Mouse (Mus musculus) macrophage (primary cell): Measurements from ENCODE around the gene Jmjd8. TPM values are rescaled to one million over a fixed set of nuclear protein-coding genes. Genes with fewer than 3 reads are reported as not detected.
"Not testable (repeated sequence)": the region's sequence is repeated elsewhere in the genome, so short reads cannot be mapped to it uniquely, and the experiment has no call there.

Source experiments
- H3K27ac ChIP-seq: fragments of 350-480 bp; formaldehyde crosslinking; 2 replicates; pipeline ENCODE4 v1.9.0; 2021
- H3K36me3 ChIP-seq: fragments of 350-480 bp; formaldehyde crosslinking; 2 replicates; pipeline ENCODE4 v1.9.0; 2021; ENCODE audit errors: inconsistent target
- H3K4me3 ChIP-seq: fragments of 350-480 bp; formaldehyde crosslinking; 2 replicates; pipeline ENCODE4 v1.9.0; 2021; ENCODE audit errors: inconsistent target
- H3K79me2 ChIP-seq: fragments of 350-480 bp; formaldehyde crosslinking; 2 replicates; pipeline ENCODE4 v1.9.0; 2021; ENCODE audit errors: inconsistent target
- WGBS: methylation state at CpG from one replicate; pipeline ENCODE4 v1.1.7; 2026; ENCODE audit warnings: inconsistent platforms; ENCODE audit not compliant: missing documents; 5-methylcytosine and 5-hydroxymethylcytosine counted together
- polyA plus RNA-seq: library from polyadenylated mRNA; stranded (reverse); fragments of 250-400 nt; gene quantifications from 3 replicates; pipeline ENCODE4 v1.2.4, GENCODE M21; 2018; ENCODE audit warnings: inconsistent platforms

Gene Jmjd8
- polyA plus RNA-seq, 1 experiment from 2014 or later, result 28.3 TPM

DNA sequence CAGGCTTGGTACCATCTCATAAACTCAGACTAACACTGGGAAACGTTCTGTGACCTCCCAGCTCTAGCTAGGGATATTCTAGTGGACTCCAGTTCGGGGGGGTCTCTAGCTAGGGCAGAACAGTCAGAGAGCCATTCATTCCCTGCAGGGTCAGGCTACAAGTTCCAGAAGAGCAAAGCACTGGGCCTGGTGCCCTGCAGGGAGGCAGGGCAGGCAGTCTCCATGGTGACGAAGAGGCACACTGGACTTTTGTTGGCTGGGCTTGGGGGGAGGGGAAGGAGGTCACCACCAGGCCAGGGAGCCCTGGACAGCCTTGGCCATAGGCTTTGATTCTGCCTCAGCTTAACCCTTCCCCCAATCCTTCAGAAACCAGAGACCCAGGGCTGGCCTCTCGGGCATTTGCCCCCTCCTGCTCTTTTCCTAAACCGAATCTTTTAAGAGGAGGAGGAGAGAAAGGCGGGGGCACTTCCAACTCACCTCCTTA, 33.0 kb upstream of the Jmjd8 start, which contains the start of gene AC134908.4:
TSS of gene AC134908.4 (minus strand) at position 51 of the 484 bp plus-strand sequence.
- H3K4me3 ChIP-seq, result peak within 1 kb of the TSS; percentile 53
- H3K79me2 ChIP-seq, result peaks cover 13% of the 10 kb centered on the region; the same call in 1 of the 2 replicates
- H3K27ac ChIP-seq, result no peak within 1 kb of the TSS
- no peaks in the 10 kb centered on the region for H3K36me3 ChIP-seq
- 77% methylated on average over 6 of the region's 6 CpGs for WGBS

DNA sequence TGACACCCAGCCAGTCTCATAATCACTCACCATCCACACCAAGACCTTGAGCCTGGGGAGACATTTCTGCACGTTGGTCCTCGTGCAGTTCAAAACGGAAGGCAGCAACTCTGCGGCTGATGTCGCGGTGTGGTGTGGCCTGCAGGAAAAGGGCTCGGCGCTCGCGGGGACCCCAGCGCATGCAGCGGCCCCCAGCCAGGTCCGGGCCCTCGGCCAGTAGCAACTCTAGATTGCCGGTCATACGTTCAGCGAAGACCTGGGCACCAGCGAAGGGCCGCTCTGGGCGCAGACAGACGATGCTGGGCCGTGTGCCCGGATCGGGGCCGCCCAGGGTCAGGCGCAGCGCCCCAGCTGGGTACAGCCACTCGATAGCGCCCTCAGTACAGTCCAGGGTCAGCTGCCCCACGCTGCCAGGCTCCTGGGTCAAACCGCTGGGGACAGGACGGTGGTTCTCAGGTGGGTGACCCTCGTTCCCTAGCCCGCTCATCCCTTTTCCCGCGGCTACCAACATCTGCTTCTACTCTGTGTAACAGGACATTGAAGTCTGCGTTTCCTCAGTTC, 32.4 kb upstream of the Jmjd8 start:
- H3K27ac ChIP-seq, result no peak overlapping the region
- H3K79me2 ChIP-seq, result peaks cover 7% of the 10 kb centered on the region; the same call in 1 of the 2 replicates
- 1% methylated on average over 37 of the region's 37 CpGs for WGBS
- no peaks in the 10 kb centered on the region for H3K36me3 ChIP-seq
- H3K4me3 ChIP-seq, result peak overlapping the region; percentile 53

DNA sequence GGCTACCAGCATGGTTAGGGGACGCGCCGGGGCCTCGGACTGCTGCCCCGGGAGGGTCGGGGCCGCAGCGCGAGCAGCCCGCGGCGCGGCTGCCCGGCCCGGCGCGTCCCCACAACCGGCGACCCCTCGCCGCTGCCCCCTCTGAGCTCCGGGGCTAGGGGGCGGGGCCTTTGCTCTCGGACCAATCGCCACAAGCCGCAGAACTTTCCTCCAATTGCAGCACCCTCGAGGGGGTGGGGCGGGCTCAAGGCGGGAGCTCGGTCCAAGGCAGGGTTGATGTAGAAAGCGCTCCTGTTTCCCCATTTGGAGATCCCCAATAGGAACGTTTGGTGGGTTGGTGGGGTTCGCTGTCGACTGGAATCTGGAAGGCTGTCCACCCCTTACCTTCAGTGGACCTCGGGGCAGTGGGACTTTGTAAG, 31.7 kb upstream of the Jmjd8 start, which contains the start of gene Metrn:
TSS of gene Metrn (minus strand) at position 186 of the 419 bp plus-strand sequence.
- no peaks in the 10 kb centered on the region for H3K36me3 ChIP-seq
- H3K4me3 ChIP-seq, result peak within 1 kb of the TSS; percentile 53
- WGBS, result under 1% methylated on average over 35 of the region's 35 CpGs
- H3K79me2 ChIP-seq, result no peaks in the 10 kb centered on the region; the same call in 1 of the 2 replicates
- no peak within 1 kb of the TSS for H3K27ac ChIP-seq

DNA sequence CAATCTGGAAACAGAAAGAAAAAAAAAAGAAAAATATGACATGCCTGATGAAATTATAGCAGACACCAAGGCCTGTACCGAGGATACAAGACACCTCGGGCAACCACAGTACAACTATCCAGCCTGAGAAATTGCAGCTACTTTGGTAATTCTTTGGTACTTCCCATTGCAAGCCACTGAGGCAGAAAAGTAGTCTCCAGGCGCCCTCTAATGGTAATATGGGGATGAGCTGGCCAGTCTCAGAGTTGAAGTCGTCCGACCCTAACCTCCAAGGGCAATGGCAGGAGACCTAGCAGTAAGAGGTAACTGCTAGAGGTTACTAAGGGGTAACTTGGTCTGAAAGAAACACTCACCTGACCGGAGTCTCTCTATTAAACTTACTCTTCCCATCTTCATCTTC, 27.6 kb upstream of the Jmjd8 start:
- Histone ChIP-seq H3K27ac (no peak overlapping the region), H3K4me3 (no peak overlapping the region), H3K79me2 (no peaks in the 10 kb centered on the region), H3K36me3 (no peaks in the 10 kb centered on the region)
- WGBS, result 8% methylated on average over 6 of the region's 6 CpGs

DNA sequence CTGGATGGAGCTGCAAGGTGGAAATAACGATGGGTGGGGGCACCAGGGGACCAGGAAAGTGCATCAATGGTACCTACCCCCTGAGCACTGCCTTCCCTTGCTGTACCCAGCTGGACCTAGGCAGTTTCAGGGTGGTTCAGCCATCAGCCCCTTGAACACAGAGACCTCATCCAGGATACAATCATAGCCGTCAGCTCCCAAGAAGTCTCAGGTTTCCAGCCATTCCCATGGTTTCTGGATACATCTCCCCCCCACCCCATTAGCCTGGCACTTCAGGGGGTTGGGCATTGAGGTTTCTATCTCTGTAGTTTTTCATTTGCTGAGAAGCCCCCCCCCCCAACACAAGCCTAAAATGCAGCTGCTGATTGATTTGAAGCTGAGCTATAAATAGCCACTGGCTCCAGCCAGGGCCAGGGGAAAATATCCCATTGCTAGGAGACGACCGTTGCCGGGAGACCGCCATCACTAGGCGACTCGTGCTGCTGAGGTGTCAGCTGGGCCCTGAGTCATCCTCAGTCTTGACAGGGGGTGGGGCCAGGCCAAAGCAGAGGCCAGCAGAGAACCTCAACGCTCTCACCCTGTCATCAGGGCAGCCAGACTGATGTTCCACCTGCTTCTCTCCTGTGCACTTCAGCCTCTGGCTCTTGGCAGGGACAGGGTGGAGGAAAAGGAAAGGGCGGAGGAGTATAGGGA, 25.7 kb upstream of the Jmjd8 start:
- no peaks in the 10 kb centered on the region for H3K36me3 ChIP-seq
- WGBS, result 15% methylated on average over 10 of the region's 10 CpGs
- no peaks in the 10 kb centered on the region for H3K79me2 ChIP-seq
- H3K4me3 ChIP-seq, result no peak overlapping the region
- H3K27ac ChIP-seq, result no peak overlapping the region

DNA sequence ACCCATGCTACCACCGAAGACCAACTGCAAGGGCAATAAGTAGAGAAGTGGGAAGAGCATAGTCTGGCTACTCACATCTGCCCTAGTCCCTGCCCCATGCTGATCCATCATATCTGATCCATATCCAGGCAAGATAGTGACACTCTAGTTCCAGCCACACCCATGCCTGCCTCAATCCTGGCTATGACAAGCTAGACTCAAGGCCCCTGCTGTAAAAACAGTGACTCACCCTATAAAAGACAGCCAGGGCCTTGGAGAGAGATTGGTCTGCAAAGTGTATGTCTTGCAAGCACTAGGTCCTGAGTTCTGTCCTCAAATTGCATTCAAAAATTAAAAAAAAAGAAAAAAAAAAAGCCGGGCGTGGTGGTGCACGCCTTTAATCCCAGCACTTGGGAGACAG, 22.2 kb upstream of the Jmjd8 start:
- Histone ChIP-seq H3K36me3 (no peaks in the 10 kb centered on the region), H3K4me3 (no peak overlapping the region), H3K79me2 (no peaks in the 10 kb centered on the region), H3K27ac (no peak overlapping the region)
- WGBS, result 79% methylated on average over 2 of the region's 4 CpGs

DNA sequence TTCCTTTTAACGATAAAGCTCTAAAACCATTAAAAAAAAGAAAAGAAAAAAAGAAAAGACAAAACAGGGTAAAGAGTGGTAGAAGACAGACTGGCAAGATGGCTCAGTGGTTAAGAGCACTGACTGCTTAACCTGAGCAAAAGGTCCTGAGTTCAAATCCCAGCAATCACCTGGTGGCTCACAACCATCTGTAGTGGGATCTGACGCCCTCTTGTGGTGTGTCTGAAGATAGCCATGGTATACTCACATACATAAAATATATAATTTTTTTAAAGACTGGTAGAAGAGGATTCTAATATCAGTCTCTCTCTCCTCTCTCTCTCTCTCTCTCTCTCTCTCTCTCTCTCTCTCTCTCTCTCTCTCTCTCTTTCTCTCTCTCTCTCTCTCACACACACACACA, 21.2 kb upstream of the Jmjd8 start:
- not testable (repeated sequence) for H3K36me3 ChIP-seq, H3K27ac ChIP-seq, H3K79me2 ChIP-seq, H3K4me3 ChIP-seq
- WGBS, result 42% methylated on average over 2 of the region's 2 CpGs

DNA sequence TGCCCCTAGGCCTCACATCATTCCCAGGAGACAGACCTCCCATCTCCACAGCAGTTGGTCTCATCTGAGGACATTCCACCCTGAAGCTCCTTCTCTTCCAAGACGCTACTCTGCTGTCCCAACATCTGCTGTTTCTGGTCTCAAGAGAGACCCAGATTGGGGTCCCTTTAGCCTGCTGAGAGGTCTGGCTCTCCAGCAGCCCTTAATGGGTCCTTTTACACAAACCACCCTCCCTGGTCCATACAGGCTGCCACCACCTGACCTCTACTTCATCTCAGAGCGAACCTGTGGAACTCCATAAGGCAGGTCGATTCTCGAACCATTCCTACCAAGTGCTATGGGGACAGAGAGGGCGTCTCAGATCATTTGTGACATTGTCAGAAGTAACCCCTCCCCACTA, 20.6 kb upstream of the Jmjd8 start:
- Histone ChIP-seq H3K4me3 (no peak overlapping the region), H3K79me2 (no peaks in the 10 kb centered on the region), H3K36me3 (no peaks in the 10 kb centered on the region), H3K27ac (no peak overlapping the region)
- 59% methylated on average over 5 of the region's 5 CpGs for WGBS

DNA sequence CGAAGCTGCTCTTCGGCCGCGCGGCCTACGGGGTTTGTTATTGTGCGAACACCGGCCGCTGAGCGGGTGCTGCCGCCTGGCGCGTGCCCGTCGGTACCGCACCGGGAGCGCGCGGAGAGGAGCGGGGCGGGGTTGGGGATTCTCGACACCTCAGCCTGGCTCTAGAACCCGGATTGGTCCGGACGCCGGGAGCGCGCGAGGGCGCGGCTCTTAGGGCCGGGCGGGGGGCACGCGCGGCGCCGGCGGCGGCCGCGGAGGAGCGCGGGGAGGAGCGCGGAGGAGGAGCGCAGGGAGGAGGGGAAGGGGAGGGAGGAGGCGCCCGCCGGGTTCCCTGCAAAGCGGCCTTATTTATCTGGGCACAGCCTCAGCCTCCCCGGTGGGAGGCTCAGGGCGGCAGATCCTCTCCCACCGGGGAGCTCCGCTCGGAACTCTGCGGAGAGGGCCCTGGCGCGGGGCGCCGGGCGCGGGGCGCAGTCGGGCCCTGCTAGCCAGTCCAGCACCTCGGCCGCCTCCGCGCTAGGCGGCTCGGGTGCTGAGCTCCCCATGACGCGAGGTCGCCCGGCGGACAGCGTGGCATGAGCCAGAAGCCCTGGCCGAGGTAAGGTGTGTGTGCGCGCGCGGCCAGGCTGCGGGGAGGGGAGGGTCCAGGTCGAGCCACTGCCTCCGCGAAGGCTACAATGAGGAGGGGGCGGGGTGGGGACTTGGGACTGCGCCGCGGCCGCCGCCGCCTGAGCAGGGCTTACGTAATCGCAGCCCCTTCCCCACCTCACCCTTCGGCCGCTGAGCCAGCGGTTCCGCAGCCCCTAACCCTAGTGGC, 19.7 kb upstream of the Jmjd8 start, which contains the start of gene Fbxl16:
TSS of gene Fbxl16 (plus strand) at position 297 of the 817 bp plus-strand sequence.
- WGBS, result under 1% methylated on average over 82 of the region's 100 CpGs
- Histone ChIP-seq H3K4me3 (no peak within 1 kb of the TSS), H3K36me3 (no peaks in the 10 kb centered on the region), H3K79me2 (no peaks in the 10 kb centered on the region), H3K27ac (no peak within 1 kb of the TSS)

DNA sequence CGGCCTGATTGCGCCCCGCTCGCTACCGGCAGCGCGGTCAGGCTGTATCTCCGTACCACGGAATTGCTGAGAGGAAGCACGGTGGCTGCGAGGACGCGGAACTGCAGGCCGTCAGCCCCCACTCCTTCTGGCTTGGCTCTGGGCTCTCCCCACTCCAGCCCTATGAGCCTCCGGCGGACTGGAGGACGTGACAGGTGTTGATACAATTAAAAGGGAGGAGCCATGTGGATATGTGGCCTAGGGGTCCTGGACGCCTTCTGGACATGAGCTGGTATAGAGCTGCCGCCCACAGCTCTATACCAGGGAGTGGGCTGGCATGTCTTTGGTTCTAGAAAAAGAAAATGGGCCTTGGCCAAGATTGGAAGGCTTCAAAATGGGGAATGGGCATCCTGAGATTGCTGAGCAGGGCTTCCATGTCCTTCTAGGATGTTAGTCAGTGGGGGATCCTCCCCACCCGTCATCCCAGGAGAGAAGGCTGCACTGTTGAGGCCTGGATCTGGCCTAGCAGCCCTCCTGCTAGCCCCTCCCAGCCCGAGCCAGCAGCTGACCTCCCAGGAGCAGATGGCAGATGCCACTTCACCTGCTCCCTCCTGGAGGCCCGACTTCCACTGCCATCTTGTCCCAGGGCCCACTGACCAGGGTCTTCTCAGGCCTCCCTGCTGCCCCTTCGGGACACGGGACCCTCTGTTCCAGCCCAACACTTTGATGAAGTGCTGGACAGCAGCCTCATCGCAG, 18.9 kb upstream of the Jmjd8 start:
- no peaks in the 10 kb centered on the region for H3K79me2 ChIP-seq
- H3K4me3 ChIP-seq, result no peak overlapping the region
- WGBS, result 16% methylated on average over 25 of the region's 25 CpGs
- no peaks in the 10 kb centered on the region for H3K36me3 ChIP-seq
- no peak overlapping the region for H3K27ac ChIP-seq

DNA sequence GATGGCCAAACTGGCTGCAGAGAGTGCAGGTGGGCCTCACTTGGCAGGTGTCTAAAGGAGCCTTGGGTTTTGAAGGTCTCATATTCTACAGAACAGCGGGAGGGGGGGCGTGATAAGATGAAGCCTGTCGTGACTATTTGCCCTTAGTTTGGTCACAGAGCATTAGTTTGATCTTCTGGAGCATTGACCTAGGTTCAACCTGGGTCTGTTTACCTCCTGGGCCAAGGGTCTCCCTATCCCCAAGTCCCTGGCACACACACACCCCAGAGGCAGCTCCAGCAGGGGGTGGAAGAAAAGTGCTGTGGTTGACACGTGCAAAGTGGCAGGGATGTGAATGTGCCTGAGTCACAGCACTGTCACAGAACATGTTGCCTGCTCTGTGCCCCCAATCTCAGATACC, 17.8 kb upstream of the Jmjd8 start:
- WGBS, result 66% methylated on average over 4 of the region's 4 CpGs
- Histone ChIP-seq H3K27ac (no peak overlapping the region), H3K79me2 (no peaks in the 10 kb centered on the region), H3K4me3 (no peak overlapping the region), H3K36me3 (no peaks in the 10 kb centered on the region)

DNA sequence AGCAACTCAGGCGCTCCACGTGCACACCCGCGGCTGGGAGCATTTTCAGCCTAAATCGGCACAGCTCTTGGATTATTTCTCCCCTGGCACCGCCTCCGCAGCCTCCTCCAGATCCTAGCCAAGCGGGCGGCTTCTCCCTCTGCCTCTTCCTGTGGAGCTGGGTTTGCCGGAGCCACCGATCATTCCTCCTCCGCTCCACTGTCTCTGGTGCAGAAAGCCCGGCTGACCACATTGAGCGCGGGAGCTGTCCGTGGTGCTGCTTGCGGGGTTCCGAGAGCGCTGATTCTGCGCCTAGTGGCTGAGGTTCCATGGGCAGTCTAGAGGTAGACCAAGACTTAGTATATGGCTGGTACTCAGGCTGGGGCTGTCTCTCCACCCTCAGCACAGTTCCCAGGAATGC, 15.2 kb upstream of the Jmjd8 start:
- H3K79me2 ChIP-seq, result no peaks in the 10 kb centered on the region
- no peak overlapping the region for H3K4me3 ChIP-seq
- H3K36me3 ChIP-seq, result no peaks in the 10 kb centered on the region
- no peak overlapping the region for H3K27ac ChIP-seq
- 2% methylated on average over 17 of the region's 20 CpGs for whole genome bisulfite sequencing

DNA sequence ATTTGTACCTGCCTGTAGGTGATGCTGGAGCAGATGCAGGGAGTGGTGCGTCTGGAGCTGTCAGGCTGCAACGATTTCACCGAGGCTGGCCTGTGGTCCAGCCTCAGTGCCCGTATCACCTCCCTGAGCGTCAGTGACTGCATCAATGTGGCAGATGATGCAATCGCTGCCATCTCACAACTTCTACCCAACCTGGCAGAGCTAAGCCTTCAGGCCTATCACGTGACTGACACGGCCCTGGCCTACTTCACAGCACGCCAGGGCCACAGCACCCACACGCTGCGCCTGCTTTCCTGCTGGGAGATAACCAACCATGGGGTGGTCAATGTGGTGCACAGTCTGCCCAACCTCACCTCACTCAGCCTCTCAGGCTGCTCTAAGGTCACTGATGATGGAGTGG, 11.0 kb upstream of the Jmjd8 start:
- Histone ChIP-seq H3K79me2 (no peaks in the 10 kb centered on the region), H3K4me3 (no peak overlapping the region), H3K27ac (no peak overlapping the region), H3K36me3 (no peaks in the 10 kb centered on the region)
- WGBS, result 72% methylated on average over 11 of the region's 11 CpGs
